Mouse (Mus musculus) MEL (cell line): ENCODE results near the gene Nploc4. TPM values are rescaled to one million over a fixed set of nuclear protein-coding genes. Genes with fewer than 3 reads are reported as not detected.
A peak's percentile ranks its signal among the peaks of the same experiment; 100 is the strongest.

ENCODE experiments used
- DNase-seq: peaks from one replicate; pipeline ENCODE4 v3.0.0; 2011; ENCODE audit warnings: low read depth, low spot score
- H3K27ac ChIP-seq: 2 replicates; pipeline ENCODE4 v1.5.1; 2012; ENCODE audit warnings: low read depth, mild to moderate bottlenecking, control low read depth, low read length, moderate library complexity; ENCODE audit not compliant: control insufficient read depth
- H3K27me3 ChIP-seq, 2 experiments: fragments of 150-350 bp in 1 of 2; sonication (generic) in 1 of 2; 2 replicates each; pipeline ENCODE4 v1.6.1; 2012; ENCODE audit warnings: low read length in 2 of 2, mild to moderate bottlenecking in 2 of 2, improper control_type of control experiment in 1 of 2, moderate library complexity in 1 of 2; ENCODE audit not compliant: insufficient read depth in 2 of 2, control insufficient read depth in 1 of 2
- H3K36me3 ChIP-seq, 2 experiments: 2 replicates each; pipeline ENCODE4 v1.6.1; 2012 to 2014; ENCODE audit warnings: low read length in 2 of 2, improper control_type of control experiment in 1 of 2, inconsistent platforms in 1 of 2, mild to moderate bottlenecking in 1 of 2; ENCODE audit not compliant: insufficient read depth in 2 of 2, control insufficient read depth in 1 of 2
- H3K4me1 ChIP-seq, 2 experiments: fragments of 150-350 bp in 1 of 2; sonication (generic) in 1 of 2; 2 replicates each; pipeline ENCODE4 v1.6.1; 2012; ENCODE audit warnings: low read length in 2 of 2, improper control_type of control experiment in 1 of 2, mild to moderate bottlenecking in 1 of 2; ENCODE audit not compliant: insufficient read depth in 2 of 2, control insufficient read depth in 1 of 2
- H3K4me3 ChIP-seq, 2 experiments: fragments of 150-350 bp in 1 of 2; sonication (generic) in 1 of 2; 2 replicates each; pipeline ENCODE4 v1.5.1; 2012; ENCODE audit warnings: low read depth in 2 of 2, low read length in 2 of 2, mild to moderate bottlenecking in 2 of 2, moderate library complexity in 2 of 2, control low read depth in 1 of 2, improper control_type of control experiment in 1 of 2; ENCODE audit not compliant: control insufficient read depth in 1 of 2, insufficient read depth in 1 of 2
- H3K79me2 ChIP-seq: 2 replicates; pipeline ENCODE4 v1.6.1; 2012; ENCODE audit warnings: mild to moderate bottlenecking, low read length, moderate library complexity; ENCODE audit not compliant: control insufficient read depth, poor library complexity, insufficient read depth
- H3K9ac ChIP-seq: 2 replicates; pipeline ENCODE4 v1.6.1; 2012; ENCODE audit warnings: low read depth, mild to moderate bottlenecking, control low read depth, low read length, moderate library complexity; ENCODE audit not compliant: control insufficient read depth, poor library complexity, severe bottlenecking
- H3K9me3 ChIP-seq: fragments of 150-350 bp; sonication (generic); replicated peaks from 2 replicates; pipeline ENCODE4 v1.6.1; 2012; ENCODE audit warnings: mild to moderate bottlenecking, low read length, improper control_type of control experiment, moderate library complexity; ENCODE audit not compliant: insufficient read depth
- BHLHE40 ChIP-seq: IDR thresholded peaks from 2 replicates; pipeline ENCODE4 v1.6.1; 2012; ENCODE audit warnings: low read depth, mild to moderate bottlenecking, inconsistent platforms, low read length, improper control_type of control experiment, borderline replicate concordance
- E2F4 ChIP-seq: IDR thresholded peaks from 2 replicates; pipeline ENCODE4 v1.6.1; 2011; ENCODE audit warnings: low read depth, low read length, improper control_type of control experiment, borderline replicate concordance
- EP300 ChIP-seq, 2 experiments: IDR thresholded peaks; 2 replicates each; pipeline ENCODE4 v1.6.1; 2011; ENCODE audit warnings: improper control_type of control experiment in 2 of 2, low read length in 2 of 2, low read depth in 1 of 2, mild to moderate bottlenecking in 1 of 2
- GABPA ChIP-seq: IDR thresholded peaks from 2 replicates; pipeline ENCODE4 v1.6.1; 2012; ENCODE audit warnings: low read depth, mild to moderate bottlenecking, inconsistent platforms, low read length, improper control_type of control experiment, moderate library complexity
- GATA1 ChIP-seq: IDR thresholded peaks from 2 replicates; pipeline ENCODE4 v1.6.1; 2011; ENCODE audit warnings: low read depth, low read length, improper control_type of control experiment
- HCFC1 ChIP-seq: IDR thresholded peaks from 2 replicates; pipeline ENCODE4 v1.6.1; 2012; ENCODE audit warnings: low read depth, mild to moderate bottlenecking, inconsistent platforms, low read length, improper control_type of control experiment, moderate library complexity
- KAT2A ChIP-seq: conservative IDR thresholded peaks from 2 replicates; pipeline ENCODE4 v1.6.1; 2012; ENCODE audit warnings: low read depth, low read length, improper control_type of control experiment, inconsistent platforms
- MAFK ChIP-seq: IDR thresholded peaks from 2 replicates; pipeline ENCODE4 v1.6.1; 2011; ENCODE audit warnings: low read depth, mild to moderate bottlenecking, low read length, improper control_type of control experiment, borderline replicate concordance
- MAX ChIP-seq: IDR thresholded peaks from 2 replicates; pipeline ENCODE4 v1.6.1; 2011; ENCODE audit warnings: low read length, improper control_type of control experiment
- MAZ ChIP-seq: IDR thresholded peaks from 2 replicates; pipeline ENCODE4 v1.6.1; 2012; ENCODE audit warnings: low read depth, mild to moderate bottlenecking, inconsistent platforms, low read length, improper control_type of control experiment
- MYB ChIP-seq: IDR thresholded peaks from 2 replicates; pipeline ENCODE4 v1.6.1; 2011; ENCODE audit warnings: mild to moderate bottlenecking, low read depth, low read length, improper control_type of control experiment
- MYC ChIP-seq: IDR thresholded peaks from 2 replicates; pipeline ENCODE4 v1.6.1; 2011; ENCODE audit warnings: low read depth, mild to moderate bottlenecking, low read length, improper control_type of control experiment, moderate library complexity
- NELFE ChIP-seq: IDR thresholded peaks from 2 replicates; pipeline ENCODE4 v1.6.1; 2011; ENCODE audit warnings: low read depth, low read length, improper control_type of control experiment
- POLR2A ChIP-seq, 2 experiments: IDR thresholded peaks; 2 replicates each; pipeline ENCODE4 v1.6.1; 2011 to 2012; ENCODE audit warnings: low read length in 2 of 2, mild to moderate bottlenecking in 2 of 2, control low read depth in 1 of 2, improper control_type of control experiment in 1 of 2, low read depth in 1 of 2, moderate library complexity in 1 of 2; ENCODE audit not compliant: control insufficient read depth in 1 of 2, insufficient read depth in 1 of 2, poor library complexity in 1 of 2
- POLR2AphosphoS2 ChIP-seq: IDR thresholded peaks from 2 replicates; pipeline ENCODE4 v1.6.1; 2011; ENCODE audit warnings: low read length, improper control_type of control experiment
- POLR2AphosphoS5 ChIP-seq: IDR thresholded peaks from 2 replicates; pipeline ENCODE4 v1.6.1; 2012; ENCODE audit warnings: low read depth, borderline replicate concordance, mild to moderate bottlenecking, inconsistent platforms, low read length, moderate library complexity, mixed read lengths
- RAD21 ChIP-seq: IDR thresholded peaks from 2 replicates; pipeline ENCODE4 v1.6.1; 2011; ENCODE audit warnings: mild to moderate bottlenecking, low read depth, low read length, improper control_type of control experiment
- RCOR1 ChIP-seq: IDR thresholded peaks from 2 replicates; pipeline ENCODE4 v1.6.1; 2012; ENCODE audit warnings: low read depth, mild to moderate bottlenecking, inconsistent platforms, low read length, improper control_type of control experiment
- SIN3A ChIP-seq: IDR thresholded peaks from 2 replicates; pipeline ENCODE4 v1.6.1; 2012; ENCODE audit warnings: low read length, improper control_type of control experiment, inconsistent platforms
- TCF12 ChIP-seq: IDR thresholded peaks from 2 replicates; pipeline ENCODE4 v1.6.1; 2014; ENCODE audit warnings: low read depth, mild to moderate bottlenecking, inconsistent platforms, low read length, improper control_type of control experiment, moderate library complexity
- UBTF ChIP-seq: IDR thresholded peaks from 2 replicates; pipeline ENCODE4 v1.6.1; 2012; ENCODE audit warnings: low read depth, mild to moderate bottlenecking, inconsistent platforms, low read length, improper control_type of control experiment, moderate library complexity, borderline replicate concordance; ENCODE audit not compliant: insufficient read depth
- USF1 ChIP-seq: IDR thresholded peaks from 2 replicates; pipeline ENCODE4 v1.6.1; 2014; ENCODE audit warnings: low read depth, mild to moderate bottlenecking, inconsistent platforms, low read length, improper control_type of control experiment, moderate library complexity
- USF2 ChIP-seq, 2 experiments: IDR thresholded peaks; 2 replicates each; pipeline ENCODE4 v1.6.1; 2011 to 2012; ENCODE audit warnings: improper control_type of control experiment in 2 of 2, low read length in 2 of 2, borderline replicate concordance in 1 of 2, inconsistent platforms in 1 of 2, low read depth in 1 of 2, mild to moderate bottlenecking in 1 of 2; ENCODE audit not compliant: insufficient read depth in 1 of 2
- ZMIZ1 ChIP-seq: IDR thresholded peaks from 2 replicates; pipeline ENCODE4 v1.6.1; 2012; ENCODE audit warnings: low read depth, mild to moderate bottlenecking, inconsistent platforms, low read length, improper control_type of control experiment, moderate library complexity
- polyA plus RNA-seq, 2 experiments: library from polyadenylated mRNA; stranded (reverse) in 1 of 2; unstranded in 1 of 2; fragments of >175 nt in 1 of 2; fragments of >200 nt in 1 of 2; gene quantifications; 2 replicates each; pipeline versions ENCODE4 v1.2.1 to v1.2.4; 2012; ENCODE audit warnings: low replicate concordance in 2 of 2, low read depth in 1 of 2; ENCODE audit not compliant: insufficient read length in 2 of 2, insufficient read depth in 1 of 2, missing spikeins in 1 of 2
- total RNA-seq: library from RNA; depleted of rRNA; stranded (reverse); fragments of 300-350 nt; gene quantifications from 2 replicates; pipeline ENCODE4 v1.2.3, GENCODE M21; 2012

Nploc4 gene
- total and polyA plus RNA-seq, 3 experiments: 77.4 to 352 (median 117) TPM

- Histone ChIP-seq H3K36me3 (peaks cover 0 to 6% of the 10 kb centered on the region in 2 experiments; a peak in 2 of 4 replicates), H3K9ac (no peak overlapping the region), H3K79me2 (peaks cover 16% of the 10 kb centered on the region), H3K4me1 (peaks cover 3 to 12% of the 10 kb centered on the region in 2 experiments; a peak in 3 of 4 replicates), H3K27me3 (no peaks in the 10 kb centered on the region), H3K4me3 (no peak overlapping the region), H3K27ac (no peak overlapping the region), H3K9me3 (no peaks in the 10 kb centered on the region)
- peak; percentile 49 for DNase-seq
- TF ChIP-seq MAZ (no peak), UBTF (no peak), USF2 (IDR thresholded peaks at IDR 0.05; ENCODE audit: borderline replicate concordance in 1 of 2, insufficient read depth in 1 of 2, low read depth in 1 of 2, low read length in 2 of 2) (no peak), GATA1 (no peak), MAX (no peak), MYB (no peak), POLR2AphosphoS5 (no peak), GABPA (no peak), POLR2A (IDR thresholded peaks at IDR 0.05; ENCODE audit: control insufficient read depth in 1 of 2, insufficient read depth in 1 of 2, low read depth in 1 of 2, low read length in 2 of 2, poor library complexity in 1 of 2) (no peak), ZMIZ1 (no peak), HCFC1 (no peak), MYC (no peak), E2F4 (no peak), MAFK (no peak), TCF12 (no peak), RAD21 (no peak), EP300 (IDR thresholded peaks at IDR 0.05; ENCODE audit: low read depth in 1 of 2, low read length in 2 of 2) (no peak), SIN3A (no peak)
Observed at GRCm38 (mm10) chr11:120343519-120344309, 93.8 kb downstream of the Nploc4 start.

DNA sequence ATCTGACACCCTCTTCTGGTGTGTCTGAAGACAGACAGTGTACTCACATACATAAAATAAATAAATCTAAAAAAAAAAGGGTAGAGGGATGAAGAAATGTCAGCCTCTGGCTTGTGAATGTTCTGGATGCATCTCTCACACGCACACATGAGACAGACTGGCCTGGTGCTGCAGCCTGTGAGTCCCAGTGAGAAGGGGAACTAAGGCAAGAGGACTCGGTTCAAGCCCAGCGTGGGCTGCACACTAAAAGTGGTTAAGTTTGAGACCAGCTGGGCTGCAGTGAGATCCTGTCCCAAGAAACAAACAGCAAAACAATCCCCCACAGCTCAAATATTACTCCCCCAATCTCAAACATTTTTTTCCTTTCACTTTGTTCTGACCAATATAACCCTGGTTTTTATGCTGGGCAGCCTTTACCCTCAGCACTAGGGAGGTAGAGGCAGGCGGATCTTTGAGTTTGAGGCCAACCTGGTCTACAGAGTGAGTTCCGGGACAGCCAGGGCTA, 94.8 kb downstream of the Nploc4 start:
- Histone ChIP-seq H3K9me3 (no peaks in the 10 kb centered on the region), H3K79me2 (peaks cover 8% of the 10 kb centered on the region), H3K27ac (no peak overlapping the region), H3K9ac (no peak overlapping the region), H3K36me3 (peaks cover 0 to 6% of the 10 kb centered on the region in 2 experiments; a peak in 2 of 4 replicates), H3K4me3 (no peak overlapping the region), H3K4me1 (peaks cover 3 to 12% of the 10 kb centered on the region in 2 experiments; a peak in 3 of 4 replicates), H3K27me3 (no peaks in the 10 kb centered on the region)
- TF ChIP-seq KAT2A (no peak), NELFE (no peak), MAX (no peak), GABPA (no peak), UBTF (no peak), POLR2AphosphoS2 (no peak), RCOR1 (no peak), ZMIZ1 (no peak), MYB (no peak), RAD21 (no peak), TCF12 (no peak), USF1 (no peak), MYC (no peak), EP300 (IDR thresholded peaks at IDR 0.05; ENCODE audit: low read depth in 1 of 2, low read length in 2 of 2) (no peak), BHLHE40 (no peak)
- peak; percentile 52 for DNase-seq
